Mouse (Mus musculus) neural tube, embryonic 11.5 days (tissue): ENCODE data around the gene 4930404N11Rik. TPM values are rescaled to one million over a fixed set of nuclear protein-coding genes. Genes with fewer than 3 reads are reported as not detected.
A peak's percentile ranks its signal among the peaks of the same experiment; 100 is the strongest.

Source experiments
- ATAC-seq: fragments of 200-750 bp; cut with Nextera tagmentation; 2 replicates; pipeline ENCODE4 v1.8.0; 2017; ENCODE audit warnings: moderate number of reproducible peaks, mild to moderate bottlenecking, moderate TSS enrichment, moderate library complexity; ENCODE audit not compliant: insufficient read depth, low FRiP score, low TSS enrichment
- DNase-seq: peaks from one replicate; pipeline ENCODE4 v3.0.0-alpha.2; 2015; ENCODE audit warnings: low spot score
- H3K27ac ChIP-seq: fragments of 300-500 bp; sonication (generic); 2 replicates; pipeline ENCODE4 v1.5.1; 2014; ENCODE audit warnings: low read depth, mild to moderate bottlenecking, low read length
- H3K27me3 ChIP-seq: fragments of 300-500 bp; sonication (generic); 2 replicates; pipeline ENCODE4 v1.6.1; 2014; ENCODE audit warnings: mild to moderate bottlenecking, low read length, mixed read lengths; ENCODE audit not compliant: control insufficient read depth, insufficient read depth
- H3K36me3 ChIP-seq: fragments of 300-500 bp; sonication (generic); 2 replicates; pipeline ENCODE4 v1.6.1; 2014; ENCODE audit warnings: mild to moderate bottlenecking, low read length, moderate library complexity, mixed read lengths; ENCODE audit not compliant: control insufficient read depth, insufficient read depth
- H3K4me1 ChIP-seq: fragments of 300-500 bp; sonication (generic); 2 replicates; pipeline ENCODE4 v1.6.1; 2014; ENCODE audit warnings: low read length, mixed read lengths; ENCODE audit not compliant: control insufficient read depth, insufficient read depth
- H3K4me2 ChIP-seq: fragments of 300-500 bp; sonication (generic); 2 replicates; pipeline ENCODE4 v1.6.1; 2014; ENCODE audit warnings: low read depth, mild to moderate bottlenecking, moderate library complexity
- H3K4me3 ChIP-seq: fragments of 300-500 bp; sonication (generic); 2 replicates; pipeline ENCODE4 v1.5.1; 2014; ENCODE audit warnings: low read depth, low read length
- H3K9ac ChIP-seq: fragments of 300-500 bp; sonication (generic); 2 replicates; pipeline ENCODE4 v1.6.1; 2014; ENCODE audit warnings: mild to moderate bottlenecking, low read length
- H3K9me3 ChIP-seq: fragments of 300-500 bp; sonication (generic); 2 replicates; pipeline ENCODE4 v1.6.1; 2016; ENCODE audit warnings: low read length; ENCODE audit not compliant: control insufficient read depth
- WGBS: fragments of 180-500 bp; shearing (Covaris S2); extraction: QIAGEN DNeasy Blood & Tissue Kit; methylation state at CpG from one replicate; pipeline ENCODE4 v1.1.7; 2014; 5-methylcytosine and 5-hydroxymethylcytosine counted together
- polyA plus RNA-seq: library from polyadenylated mRNA; unstranded; fragments of >200 nt; fragmentation: Nextera tagmentation; extraction: Ambion mirVana; gene quantifications from 2 replicates; pipeline ENCODE4 v1.2.1, GENCODE M21; 2014

4930404N11Rik gene
- polyA plus RNA-seq, 1 experiment from 2014 or later = 0.50 TPM

- WGBS = 65% methylated on average over 4 of the region's 4 CpGs
- peak overlapping the region; percentile 56; the same call in 1 of the 2 replicates for H3K27ac ChIP-seq
- peaks cover 53% of the 10 kb centered on the region for H3K4me1 ChIP-seq
Observed at GRCm38 (mm10) chr10:81410350-81410749, 44.7 kb upstream of the 4930404N11Rik start.

GRCm38 (mm10) chr10:81409330-81409729 is 43.7 kb upstream of the 4930404N11Rik start:
- Histone ChIP-seq H3K9ac (peak overlapping the region; percentile 7; the same call in 1 of the 2 replicates), H3K27me3 (peaks cover 22% of the 10 kb centered on the region)
- WGBS = 9% methylated on average over 8 of the region's 8 CpGs

More at GRCm38 (mm10) chr10:81410350-81410749, 44.7 kb upstream of the 4930404N11Rik start:
- Histone ChIP-seq H3K27me3 (peaks cover 17% of the 10 kb centered on the region), H3K9ac (no peak overlapping the region), H3K4me2 (0 out of 2 replicates have a peak overlapping the region, but pooled peaks have one; percentile 7), H3K4me3 (no peak overlapping the region), H3K9me3 (no peaks in the 10 kb centered on the region), H3K36me3 (no peaks in the 10 kb centered on the region)
- ATAC-seq (no peak), DNase-seq (no peak)

GRCm38 (mm10) chr10:81408871-81409291 is 43.3 kb upstream of the 4930404N11Rik start:
- Histone ChIP-seq H3K9ac (no peak overlapping the region), H3K4me2 (no peak overlapping the region; the same call in 1 of the 2 replicates), H3K36me3 (no peaks in the 10 kb centered on the region), H3K4me3 (no peak overlapping the region), H3K27me3 (peaks cover 22% of the 10 kb centered on the region), H3K27ac (no peak overlapping the region), H3K9me3 (no peaks in the 10 kb centered on the region), H3K4me1 (peaks cover 51% of the 10 kb centered on the region)
- peak; percentile 52; the same call in 1 of the 2 replicates for ATAC-seq
- WGBS = 13% methylated on average over 9 of the region's 9 CpGs
- DNase-seq = peak; percentile 83

More at GRCm38 (mm10) chr10:81409330-81409729, 43.7 kb upstream of the 4930404N11Rik start:
- DNase-seq (no peak), ATAC-seq (no peak)
- peak overlapping the region; percentile 23 for H3K4me2 ChIP-seq
- peak overlapping the region; percentile 56 for H3K27ac ChIP-seq
- H3K4me3 ChIP-seq = no peak overlapping the region
- H3K9me3 ChIP-seq = no peaks in the 10 kb centered on the region
- peaks cover 49% of the 10 kb centered on the region for H3K4me1 ChIP-seq
- no peaks in the 10 kb centered on the region for H3K36me3 ChIP-seq

- H3K9ac ChIP-seq = no peak overlapping the region
- H3K9me3 ChIP-seq = no peaks in the 10 kb centered on the region
- no peak for ATAC-seq
- no peak overlapping the region for H3K27ac ChIP-seq
- H3K4me1 ChIP-seq = peaks cover 50% of the 10 kb centered on the region
- no peak for DNase-seq
- no peak overlapping the region for H3K4me2 ChIP-seq
- no peaks in the 10 kb centered on the region for H3K36me3 ChIP-seq
- H3K27me3 ChIP-seq = peaks cover 22% of the 10 kb centered on the region
- WGBS = 38% methylated on average over 13 of the region's 13 CpGs
- H3K4me3 ChIP-seq = no peak overlapping the region
Observed at GRCm38 (mm10) chr10:81408424-81408729, 42.8 kb upstream of the 4930404N11Rik start.

DNA sequence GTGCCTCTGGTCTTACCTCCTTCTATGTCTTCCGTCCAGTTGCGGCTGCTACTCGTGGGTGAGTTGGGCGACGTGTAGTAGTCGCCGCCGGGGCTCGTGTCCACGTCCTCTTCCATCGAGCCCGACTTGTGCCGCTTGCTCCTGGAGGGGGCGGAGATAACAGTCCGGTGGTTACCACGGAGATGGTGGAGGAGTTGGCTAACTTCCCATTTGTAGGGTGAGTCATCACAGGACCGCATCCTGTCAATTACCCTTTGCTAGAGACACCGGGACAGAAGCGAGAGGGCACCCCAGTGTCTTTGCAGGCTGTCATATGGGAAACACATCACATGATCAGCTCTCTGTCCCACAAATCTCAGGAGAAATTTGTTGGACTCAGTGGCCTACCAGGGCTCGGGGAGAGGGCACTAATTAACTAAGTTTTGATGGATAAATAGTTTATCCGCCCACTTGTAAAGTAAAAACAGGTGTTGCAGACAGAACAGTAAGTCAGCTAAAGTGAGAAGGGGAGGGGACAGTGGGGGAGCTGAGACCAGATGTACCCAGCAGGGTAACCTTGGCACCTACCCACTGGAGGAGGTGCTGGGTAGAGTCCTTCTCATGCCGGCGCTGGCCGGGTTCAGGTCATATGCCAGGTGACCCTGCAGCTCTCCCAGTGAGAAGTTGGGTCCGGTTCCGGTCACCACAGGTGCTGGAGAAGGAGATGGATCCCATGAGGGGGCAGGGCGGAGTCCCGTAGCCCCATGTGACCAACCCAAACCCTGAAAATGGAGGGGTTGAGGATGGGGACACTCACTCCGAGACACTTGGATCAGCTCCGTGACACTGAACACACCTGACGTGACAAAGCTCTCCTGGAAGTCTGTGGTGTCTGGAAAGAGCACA is 42.2 kb upstream of the 4930404N11Rik start:
- ATAC-seq (no peak), DNase-seq (peak; percentile 62)
- no peaks in the 10 kb centered on the region for H3K9me3 ChIP-seq
- no peaks in the 10 kb centered on the region for H3K36me3 ChIP-seq
- H3K27ac ChIP-seq = no peak overlapping the region
- H3K9ac ChIP-seq = no peak overlapping the region
- peak overlapping the region; percentile 15; the same call in 1 of the 2 replicates for H3K4me3 ChIP-seq
- peak overlapping the region; percentile 33 for H3K4me2 ChIP-seq
- WGBS = 21% methylated on average over 31 of the region's 31 CpGs
- peaks cover 22% of the 10 kb centered on the region for H3K27me3 ChIP-seq
- H3K4me1 ChIP-seq = peaks cover 56% of the 10 kb centered on the region

DNA sequence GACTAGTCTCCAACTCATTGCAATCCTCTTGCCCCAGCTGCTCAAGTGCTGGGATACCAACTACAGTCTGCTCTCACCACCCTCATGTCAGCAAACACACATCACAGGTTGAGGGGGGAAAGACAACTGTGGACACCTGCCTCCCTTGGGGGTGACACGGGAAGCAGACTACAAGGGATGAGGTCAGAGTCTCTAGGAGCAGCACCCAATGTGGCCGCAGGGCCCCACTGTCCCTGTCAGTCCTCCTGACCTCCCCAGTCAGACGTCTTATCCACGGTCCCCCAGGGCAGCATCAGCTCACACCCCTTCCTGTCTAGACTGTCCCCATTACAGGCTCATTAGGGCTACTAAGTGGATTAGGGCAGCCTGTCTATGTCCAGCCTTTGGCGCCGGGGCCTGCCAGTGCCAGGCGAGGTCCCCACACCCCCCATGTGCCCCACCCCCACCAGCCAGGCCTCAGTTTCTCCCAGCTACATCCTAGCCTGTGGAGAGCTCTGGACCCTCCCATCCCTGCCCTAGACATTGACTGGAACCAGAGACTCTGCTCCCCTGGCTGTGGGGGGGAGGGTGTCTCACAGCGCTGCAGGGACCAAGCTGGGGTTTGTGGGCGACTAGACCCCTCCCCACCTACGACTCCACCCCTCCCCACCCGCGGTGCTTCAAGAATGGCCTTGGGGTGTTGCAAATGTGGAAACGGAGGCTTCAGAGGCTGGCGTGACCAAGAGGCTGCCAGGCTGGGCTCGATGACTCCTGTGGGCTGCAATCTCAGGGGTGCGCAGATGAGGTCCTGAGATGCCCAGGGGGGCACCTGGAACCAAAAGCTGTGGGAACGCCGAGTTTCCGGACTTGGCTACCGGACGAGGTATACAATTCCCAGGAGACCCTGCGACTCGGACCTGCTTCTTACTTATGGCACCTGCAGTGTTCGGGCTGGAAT is 41.2 kb upstream of the 4930404N11Rik start:
- 22% methylated on average over 24 of the region's 24 CpGs for WGBS
- Histone ChIP-seq H3K4me1 (peaks cover 59% of the 10 kb centered on the region), H3K36me3 (no peaks in the 10 kb centered on the region), H3K4me2 (peak overlapping the region; percentile 33), H3K27me3 (peaks cover 22% of the 10 kb centered on the region), H3K9ac (peak overlapping the region; percentile 26; the same call in 1 of the 2 replicates), H3K4me3 (peak overlapping the region; percentile 15), H3K27ac (no peak overlapping the region), H3K9me3 (no peaks in the 10 kb centered on the region)
- no peak for ATAC-seq
- DNase-seq = no peak

- Histone ChIP-seq H3K27me3 (peaks cover 22% of the 10 kb centered on the region), H3K4me2 (no peak overlapping the region)
Observed at GRCm38 (mm10) chr10:81405588-81406201, 40.1 kb upstream of the 4930404N11Rik start.

GRCm38 (mm10) chr10:81404720-81405119 is 39.1 kb upstream of the 4930404N11Rik start:
- Histone ChIP-seq H3K27ac (no peak overlapping the region), H3K4me2 (no peak overlapping the region), H3K4me1 (peaks cover 70% of the 10 kb centered on the region), H3K36me3 (no peaks in the 10 kb centered on the region), H3K27me3 (peaks cover 27% of the 10 kb centered on the region), H3K9me3 (no peaks in the 10 kb centered on the region), H3K4me3 (no peak overlapping the region), H3K9ac (no peak overlapping the region)
- no peak for ATAC-seq
- no peak for DNase-seq
- 46% methylated on average over 15 of the region's 18 CpGs for WGBS

More at GRCm38 (mm10) chr10:81405588-81406201, 40.1 kb upstream of the 4930404N11Rik start:
- WGBS = 46% methylated on average over 13 of the region's 13 CpGs
- no peak overlapping the region for H3K9ac ChIP-seq
- H3K27ac ChIP-seq = no peak overlapping the region
- no peak overlapping the region for H3K4me3 ChIP-seq
- H3K9me3 ChIP-seq = no peaks in the 10 kb centered on the region
- no peaks in the 10 kb centered on the region for H3K36me3 ChIP-seq
- DNase-seq = no peak
- ATAC-seq = no peak
- peaks cover 63% of the 10 kb centered on the region for H3K4me1 ChIP-seq
